ENCODE assay signal across 32 mouse cellular contexts in genomic region chr6:146781566-146781965, GRCm38 (mm10). TPM values are rescaled to one million over a fixed set of nuclear protein-coding genes. Genes with fewer than 3 reads are reported as not detected.
"Had no signal": no experiment of that assay in that cellular context is flagged by ENCODE, and none has a peak within 500 bp of the region (broad histone marks: within the 10 kb centered on the region; RNA-seq: fewer than 3 reads in every experiment).

No protein-coding gene starts in this region.

- H3K36me3 ChIP-seq: liver, embryonic 12.5 days; liver, embryonic 13.5 days; lung, embryonic 15.5 days; midbrain, embryonic 12.5 days; midbrain, embryonic 15.5 days; neural tube, embryonic 12.5 days had no signal

- H3K27me3 ChIP-seq: limb, embryonic 12.5 days; limb, embryonic 13.5 days; limb, embryonic 15.5 days; liver, embryonic 12.5 days; liver, embryonic 13.5 days; liver, embryonic 15.5 days; lung, embryonic 15.5 days; megakaryocyte, embryonic 14.5 days; midbrain, embryonic 12.5 days; midbrain, embryonic 15.5 days; neural tube, embryonic 12.5 days had no signal

- H3K27ac ChIP-seq: left cerebral cortex, adult 2 months; limb, embryonic 10.5 days; limb, embryonic 12.5 days; limb, embryonic 13.5 days; limb, embryonic 15.5 days; liver, embryonic 12.5 days; liver, embryonic 13.5 days; liver, embryonic 14.5 days; liver, embryonic 15.5 days; lung, embryonic 15.5 days; macrophage; midbrain, embryonic 10.5 days; midbrain, embryonic 12.5 days; midbrain, embryonic 15.5 days; neural tube, embryonic 12.5 days had no signal

- H3K4me3 ChIP-seq: left cerebral cortex, adult 2 months; limb, embryonic 10.5 days; limb, embryonic 12.5 days; limb, embryonic 13.5 days; limb, embryonic 15.5 days; liver, embryonic 12.5 days; liver, embryonic 13.5 days; liver, embryonic 15.5 days; lung, embryonic 15.5 days; megakaryocyte, embryonic 14.5 days; midbrain, embryonic 10.5 days; midbrain, embryonic 12.5 days; midbrain, embryonic 15.5 days; myocyte; neural tube, embryonic 12.5 days had no signal

- H3K4me1 ChIP-seq: limb, embryonic 10.5 days; limb, embryonic 12.5 days; limb, embryonic 13.5 days; limb, embryonic 15.5 days; midbrain, embryonic 15.5 days; neural tube, embryonic 12.5 days had no signal

- H3K4me2 ChIP-seq: limb, embryonic 12.5 days; limb, embryonic 13.5 days; limb, embryonic 15.5 days; liver, embryonic 11.5 days; liver, embryonic 12.5 days; liver, embryonic 13.5 days; liver, embryonic 15.5 days; lung, embryonic 14.5 days; lung, embryonic 15.5 days; midbrain, embryonic 12.5 days; midbrain, embryonic 15.5 days; neural tube, embryonic 12.5 days had no signal

- DNase-seq: left cerebral cortex, postnatal 4 days; liver; liver, embryonic 13.5 days; liver, postnatal 0 days; lung, adult 18-20 months; lung, adult 2 months; lung, embryonic 14.5 days; lung, postnatal 10 days; lung, postnatal 14 days; lung, postnatal 36 days; lung, postnatal 4 days had no signal

- ATAC-seq: liver, embryonic 12.5 days; liver, postnatal 0 days; lung, postnatal 0 days; midbrain, embryonic 15.5 days; midbrain, embryonic 16.5 days had no signal

- H3K9ac ChIP-seq: limb, embryonic 12.5 days; limb, embryonic 13.5 days; limb, embryonic 15.5 days; liver, embryonic 12.5 days; liver, embryonic 13.5 days; liver, embryonic 14.5 days; liver, embryonic 15.5 days; liver, postnatal 0 days; lung, embryonic 14.5 days; lung, embryonic 15.5 days; midbrain, embryonic 12.5 days; midbrain, embryonic 15.5 days; neural tube, embryonic 12.5 days had no signal

- H3K9me3 ChIP-seq: limb, embryonic 10.5 days; limb, embryonic 15.5 days; liver, embryonic 12.5 days; liver, embryonic 13.5 days; liver, embryonic 15.5 days; lung, embryonic 15.5 days; megakaryocyte, embryonic 14.5 days; midbrain, embryonic 15.5 days; neural tube, embryonic 12.5 days had no signal

RNA-seq across cellular contexts. Expression of gene Arntl2, which starts 14.3 kb away (rescaled TPM):
- total RNA-seq: megakaryocyte progenitor cell, adult 5-6 weeks; megakaryocyte-erythroid progenitor cell, adult 5-6 weeks had no signal
